Mouse (Mus musculus) heart, embryonic 13.5 days (tissue): ENCODE results near the gene Selplg. TPM values are rescaled to one million over a fixed set of nuclear protein-coding genes. Genes with fewer than 3 reads are reported as not detected.
"Not testable (repeated sequence)": the region's sequence is repeated elsewhere in the genome, so short reads cannot be mapped to it uniquely, and the experiment has no call there.

Experiments used
- ATAC-seq: fragments of 200-750 bp; cut with Nextera tagmentation; 2 replicates; pipeline ENCODE4 v1.8.0; 2017; ENCODE audit warnings: moderate TSS enrichment; ENCODE audit not compliant: insufficient number of reproducible peaks, low FRiP score, low TSS enrichment; ENCODE audit errors: extremely low read depth
- H3K27ac ChIP-seq: fragments of 300-500 bp; sonication (generic); replicated peaks from 2 replicates; pipeline ENCODE4 v1.5.1; 2015; ENCODE audit warnings: moderate library complexity, mild to moderate bottlenecking, inconsistent platforms
- H3K27me3 ChIP-seq: fragments of 300-500 bp; sonication (generic); replicated peaks from 2 replicates; pipeline ENCODE4 v1.6.1; 2015; ENCODE audit warnings: mild to moderate bottlenecking, inconsistent platforms
- H3K36me3 ChIP-seq: fragments of 300-500 bp; sonication (generic); 2 replicates; pipeline ENCODE4 v1.6.1; 2015; ENCODE audit warnings: mild to moderate bottlenecking, inconsistent platforms
- H3K4me1 ChIP-seq: fragments of 300-500 bp; sonication (generic); 2 replicates; pipeline ENCODE4 v1.6.1; 2015; ENCODE audit warnings: inconsistent platforms
- H3K4me2 ChIP-seq: fragments of 300-500 bp; sonication (generic); 2 replicates; pipeline ENCODE4 v1.6.1; 2015; ENCODE audit warnings: inconsistent platforms, mild to moderate bottlenecking, moderate library complexity
- H3K4me3 ChIP-seq: fragments of 300-500 bp; sonication (generic); 2 replicates; pipeline ENCODE4 v1.5.1; 2015; ENCODE audit warnings: moderate library complexity, mild to moderate bottlenecking, inconsistent platforms
- H3K9ac ChIP-seq: fragments of 300-500 bp; sonication (generic); 2 replicates; pipeline ENCODE4 v1.6.1; 2015; ENCODE audit warnings: inconsistent platforms, mild to moderate bottlenecking, moderate library complexity
- H3K9me3 ChIP-seq: fragments of 300-500 bp; sonication (generic); 2 replicates; pipeline ENCODE4 v1.6.1; 2016; ENCODE audit warnings: inconsistent platforms
- WGBS: fragments of 180-500 bp; shearing (Covaris S2); methylation state at CpG from one replicate; pipeline ENCODE4 v1.1.7; 2015; ENCODE audit warnings: mixed read lengths; 5-methylcytosine and 5-hydroxymethylcytosine counted together
- polyA plus RNA-seq: library from polyadenylated mRNA; unstranded; fragments of >200 nt; fragmentation: Nextera tagmentation; extraction: Ambion mirVana; gene quantifications from 2 replicates; pipeline ENCODE4 v1.2.1, GENCODE M21; 2015

The Selplg gene
- polyA plus RNA-seq, 1 experiment from 2014 or later: 1.3 TPM

DNA sequence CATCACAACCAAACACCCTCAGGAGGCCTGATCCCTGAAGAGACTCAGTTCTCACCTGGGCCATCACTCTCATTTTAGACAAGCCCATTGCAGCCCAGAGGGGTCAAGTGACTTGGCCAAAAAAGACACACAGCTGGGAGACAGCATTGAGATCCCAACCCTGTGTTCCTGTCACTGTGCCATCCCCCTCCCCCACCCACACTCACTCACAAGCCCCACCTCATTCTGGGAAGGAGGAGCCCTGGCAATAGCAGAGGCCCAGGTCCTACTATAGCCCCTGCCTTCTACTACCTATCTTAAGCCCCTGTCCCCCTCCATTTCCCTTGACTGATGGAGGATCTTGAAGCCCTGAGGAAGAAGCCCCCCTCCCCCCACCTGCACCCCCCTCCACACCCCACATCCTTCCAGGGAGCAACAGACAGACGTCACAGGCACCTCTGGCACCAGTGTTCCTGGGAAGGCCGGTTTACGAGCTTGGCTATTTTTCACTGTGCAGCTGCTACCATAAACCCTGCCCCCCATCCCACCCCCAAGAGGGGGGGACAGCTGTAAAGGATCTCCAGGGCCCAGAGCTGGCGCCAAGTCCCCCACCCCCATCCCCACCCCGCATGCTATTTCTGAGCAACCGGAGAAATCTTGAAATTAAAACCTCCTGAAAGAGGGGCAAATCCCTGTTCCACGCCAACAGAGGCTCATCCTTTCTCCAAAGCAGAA, 43.2 kb downstream of the Selplg start:
- Histone ChIP-seq H3K36me3 (no peaks in the 10 kb centered on the region), H3K4me1 (peaks cover 29% of the 10 kb centered on the region), H3K27ac (peak overlapping the region; percentile 20; the same call in 1 of the 2 replicates), H3K4me3 (no peak overlapping the region), H3K4me2 (no peak overlapping the region), H3K9me3 (no peaks in the 10 kb centered on the region), H3K27me3 (peaks cover 6% of the 10 kb centered on the region; the same call in 1 of the 2 replicates), H3K9ac (peak overlapping the region; percentile 33; the same call in 1 of the 2 replicates)
- no peak for ATAC-seq
- WGBS: 37% methylated on average over 7 of the region's 7 CpGs

DNA sequence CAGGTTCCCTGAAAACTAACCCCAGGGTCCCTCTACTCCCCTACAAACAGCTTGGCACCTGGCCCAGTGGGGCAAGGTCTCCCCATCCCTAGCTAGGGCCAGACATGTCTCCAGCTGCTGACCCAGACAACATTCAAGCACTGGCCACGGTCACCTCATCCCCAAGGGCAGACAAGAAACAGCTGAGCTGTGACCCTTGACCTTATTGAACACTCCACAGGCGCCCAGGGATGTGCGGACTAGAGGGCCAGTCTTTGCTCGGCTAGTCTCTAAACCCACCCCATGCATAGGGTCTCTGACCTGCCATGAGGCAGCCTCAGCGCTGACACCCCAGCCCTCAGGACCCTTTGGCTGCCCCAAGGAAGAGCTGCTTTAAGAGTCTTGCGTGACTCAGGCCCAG, 43.8 kb downstream of the Selplg start:
- H3K36me3 ChIP-seq: no peaks in the 10 kb centered on the region
- no peak for ATAC-seq
- no peak overlapping the region for H3K4me3 ChIP-seq
- H3K4me2 ChIP-seq: no peak overlapping the region
- WGBS: 50% methylated on average over 6 of the region's 6 CpGs
- H3K27me3 ChIP-seq: peaks cover 6% of the 10 kb centered on the region; the same call in 1 of the 2 replicates
- peaks cover 34% of the 10 kb centered on the region for H3K4me1 ChIP-seq
- H3K9ac ChIP-seq: no peak overlapping the region
- no peaks in the 10 kb centered on the region for H3K9me3 ChIP-seq
- 0 out of 2 replicates have a peak overlapping the region, but pooled peaks have one; percentile 12 for H3K27ac ChIP-seq

DNA sequence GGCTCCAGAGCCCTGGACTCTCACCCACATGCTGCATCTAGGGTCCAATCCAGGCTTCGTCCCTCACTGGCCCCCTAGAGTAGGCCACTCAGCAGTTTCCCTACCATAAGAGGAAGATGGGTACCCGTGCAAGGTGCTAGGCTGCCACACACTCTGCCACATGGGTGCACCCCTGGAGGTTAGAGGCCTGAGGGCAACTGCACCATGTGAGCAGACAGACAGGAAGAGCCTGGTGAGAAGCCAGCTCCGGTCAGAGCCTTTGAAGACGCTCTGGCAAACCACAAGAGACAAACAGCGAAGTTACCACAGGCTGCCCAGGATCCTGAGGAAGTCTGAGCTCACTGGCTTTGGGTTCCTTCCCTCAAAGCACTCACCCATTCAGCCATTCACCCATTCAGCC, 45.5 kb downstream of the Selplg start:
- Histone ChIP-seq H3K9me3 (no peaks in the 10 kb centered on the region), H3K4me1 (peaks cover 46% of the 10 kb centered on the region), H3K4me3 (no peak overlapping the region), H3K36me3 (no peaks in the 10 kb centered on the region), H3K27me3 (peaks cover 13% of the 10 kb centered on the region), H3K9ac (no peak overlapping the region), H3K4me2 (no peak overlapping the region), H3K27ac (no peak overlapping the region)
- 69% methylated on average over 5 of the region's 5 CpGs for WGBS
- no peak for ATAC-seq

DNA sequence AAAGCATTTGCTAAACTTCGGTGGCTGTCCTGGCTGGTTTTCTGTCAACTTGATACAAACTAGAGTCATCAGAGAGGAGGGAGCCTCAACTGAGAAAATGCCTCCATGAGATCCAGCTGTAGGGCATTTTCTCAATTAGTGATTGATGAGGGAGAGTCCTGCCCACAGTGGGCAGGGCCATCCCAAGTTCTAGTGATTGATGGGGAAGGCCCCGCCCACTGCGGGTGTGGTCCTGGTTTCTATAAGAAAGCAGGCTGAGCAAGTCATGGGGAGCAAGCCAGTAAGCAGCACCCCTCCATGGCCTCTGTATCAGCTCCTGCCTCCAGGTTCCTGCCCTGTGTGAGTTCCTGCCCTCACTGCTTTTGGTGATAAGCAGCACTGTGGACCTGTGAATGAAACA, 48.3 kb downstream of the Selplg start:
- peaks cover 26% of the 10 kb centered on the region for H3K4me1 ChIP-seq
- H3K9me3 ChIP-seq, H3K4me3 ChIP-seq, H3K36me3 ChIP-seq, ATAC-seq: not testable (repeated sequence)
- peak overlapping the region; percentile 34; the same call in 1 of the 2 replicates for H3K9ac ChIP-seq
- H3K27ac ChIP-seq: peak overlapping the region; percentile 61
- peaks cover 13% of the 10 kb centered on the region for H3K27me3 ChIP-seq
- 31% methylated on average over 3 of the region's 3 CpGs for WGBS
- peak overlapping the region; percentile 40 for H3K4me2 ChIP-seq

DNA sequence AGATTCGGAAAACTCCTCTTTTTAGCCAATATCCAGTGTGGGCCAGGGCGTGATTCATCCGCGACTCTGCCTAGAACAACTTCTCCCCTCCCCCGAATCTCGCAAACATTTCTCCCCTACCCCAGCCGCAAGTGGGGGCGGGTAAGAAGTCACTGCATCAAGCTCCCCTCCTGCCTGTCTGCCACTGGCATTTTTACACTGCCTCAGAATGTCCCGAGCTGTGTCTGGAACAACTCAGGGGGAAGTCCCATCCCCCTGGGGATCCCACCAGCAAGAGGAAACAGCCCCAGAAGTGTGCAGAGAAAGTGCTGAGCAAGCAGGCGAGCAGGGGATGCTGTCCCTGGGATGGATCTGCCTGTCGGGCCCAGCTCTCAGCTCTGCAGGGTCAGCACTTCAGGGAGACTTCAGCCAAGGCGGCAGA, 48.9 kb downstream of the Selplg start:
- H3K36me3 ChIP-seq: peaks cover 3% of the 10 kb centered on the region
- H3K4me1 ChIP-seq: peaks cover 21% of the 10 kb centered on the region
- H3K9me3 ChIP-seq: no peaks in the 10 kb centered on the region
- H3K4me3 ChIP-seq: no peak overlapping the region
- H3K9ac ChIP-seq: peak overlapping the region; percentile 34
- H3K4me2 ChIP-seq: peak overlapping the region; percentile 40
- ATAC-seq: no peak
- peak overlapping the region; percentile 61 for H3K27ac ChIP-seq
- peaks cover 13% of the 10 kb centered on the region for H3K27me3 ChIP-seq
- WGBS: 5% methylated on average over 12 of the region's 12 CpGs

DNA sequence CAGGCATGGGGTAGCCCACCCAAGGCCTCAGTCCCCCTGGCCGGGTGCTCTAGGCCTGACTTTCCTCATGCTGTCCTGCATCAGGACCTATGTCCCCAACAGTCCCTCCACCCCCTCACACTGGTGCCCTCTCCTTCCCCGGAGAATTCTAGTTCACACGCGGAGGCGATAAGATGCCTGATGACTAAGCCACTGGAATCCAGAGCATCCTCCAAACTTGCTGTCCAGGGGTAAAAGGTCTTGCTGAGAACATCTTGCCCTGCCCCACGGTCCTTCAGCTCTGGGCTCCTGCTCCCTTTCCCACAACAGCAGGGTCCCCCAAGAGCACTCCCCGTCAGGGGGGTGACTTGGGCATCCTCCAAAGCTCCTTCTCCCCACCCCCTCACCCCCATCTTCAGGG, 49.8 kb downstream of the Selplg start:
- Histone ChIP-seq H3K27ac (no peak overlapping the region), H3K9ac (no peak overlapping the region)
- WGBS: 46% methylated on average over 7 of the region's 7 CpGs

DNA sequence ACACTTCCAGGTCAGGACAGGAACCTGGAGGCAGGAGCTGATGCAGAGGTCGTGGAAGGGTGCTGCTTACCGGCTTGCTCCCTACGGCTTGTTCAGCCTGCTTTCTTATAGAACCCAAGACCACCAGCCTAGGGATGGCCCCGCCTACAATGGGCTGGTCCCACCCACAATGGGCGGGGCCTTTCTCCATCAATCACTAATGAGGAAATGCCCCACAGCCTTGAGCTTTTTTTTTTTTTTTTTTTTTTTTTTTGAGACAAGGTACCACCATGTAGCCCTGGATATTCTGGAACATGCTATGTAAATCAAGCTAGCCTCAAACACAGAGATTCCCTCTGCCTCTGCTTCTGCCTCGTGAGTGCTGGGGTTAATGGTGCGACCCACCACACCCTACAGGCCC, 50.6 kb downstream of the Selplg start:
- Histone ChIP-seq H3K4me3 (no peak overlapping the region), H3K36me3 (peaks cover 18% of the 10 kb centered on the region), H3K9ac (no peak overlapping the region), H3K9me3 (no peaks in the 10 kb centered on the region), H3K4me1 (peaks cover 18% of the 10 kb centered on the region), H3K4me2 (no peak overlapping the region), H3K27me3 (peaks cover 13% of the 10 kb centered on the region), H3K27ac (no peak overlapping the region)
- ATAC-seq: no peak
- 71% methylated on average over 7 of the region's 7 CpGs for WGBS

More for the DNA sequence above, 49.8 kb downstream of the Selplg start:
- H3K9me3 ChIP-seq: no peaks in the 10 kb centered on the region
- H3K4me2 ChIP-seq: no peak overlapping the region
- no peak for ATAC-seq
- H3K27me3 ChIP-seq: peaks cover 13% of the 10 kb centered on the region
- H3K4me1 ChIP-seq: peaks cover 18% of the 10 kb centered on the region
- peaks cover 11% of the 10 kb centered on the region for H3K36me3 ChIP-seq
- H3K4me3 ChIP-seq: no peak overlapping the region

DNA sequence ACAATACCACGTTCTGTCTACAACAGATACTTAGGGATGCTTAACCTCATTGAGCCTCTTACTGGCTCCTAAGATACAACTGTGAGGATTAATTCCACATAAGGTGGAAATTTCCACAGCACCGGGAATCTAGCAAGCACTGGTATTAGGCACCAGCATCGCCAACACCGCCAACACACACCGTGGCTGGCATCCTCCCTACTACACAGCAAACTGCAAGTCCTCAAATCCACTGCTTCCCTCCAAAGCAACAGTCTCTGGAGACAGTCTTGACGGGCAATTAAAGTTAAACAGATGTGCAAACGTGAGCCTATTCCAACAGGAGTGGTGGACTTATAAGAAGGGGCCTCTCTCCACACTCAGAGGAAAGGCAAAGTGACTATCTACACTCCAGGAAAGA, 51.2 kb downstream of the Selplg start:
- WGBS: 74% methylated on average over 7 of the region's 7 CpGs
- Histone ChIP-seq H3K4me2 (no peak overlapping the region), H3K9me3 (no peaks in the 10 kb centered on the region), H3K4me3 (no peak overlapping the region), H3K36me3 (peaks cover 24% of the 10 kb centered on the region), H3K9ac (no peak overlapping the region), H3K27ac (no peak overlapping the region), H3K27me3 (peaks cover 8% of the 10 kb centered on the region), H3K4me1 (peaks cover 18% of the 10 kb centered on the region)
- ATAC-seq: no peak

DNA sequence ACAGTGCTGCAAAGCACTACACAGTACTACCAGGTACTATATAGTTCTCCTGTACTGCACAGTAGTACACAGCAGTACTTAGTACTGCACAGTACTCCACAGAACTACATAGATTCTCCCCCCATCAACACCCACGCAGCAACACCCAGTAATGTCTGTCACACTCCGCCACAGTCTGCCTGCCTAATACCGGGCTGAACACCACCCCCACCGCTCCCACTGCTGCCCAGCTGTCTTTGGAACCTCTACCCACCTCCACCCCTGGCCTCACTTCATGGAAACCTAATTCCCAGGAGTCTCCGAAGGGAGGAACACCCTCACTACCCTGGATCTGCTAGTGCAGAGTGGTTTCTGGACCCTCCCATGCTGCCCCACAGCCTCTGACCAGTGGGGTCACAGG, 51.7 kb downstream of the Selplg start:
- H3K27ac ChIP-seq: no peak overlapping the region
- peaks cover 18% of the 10 kb centered on the region for H3K4me1 ChIP-seq
- H3K36me3 ChIP-seq: peaks cover 29% of the 10 kb centered on the region
- no peak overlapping the region for H3K4me3 ChIP-seq
- no peak for ATAC-seq
- H3K9me3 ChIP-seq: no peaks in the 10 kb centered on the region
- no peak overlapping the region for H3K4me2 ChIP-seq
- no peak overlapping the region for H3K9ac ChIP-seq
- peaks cover 7% of the 10 kb centered on the region for H3K27me3 ChIP-seq
- WGBS: 89% methylated on average over 5 of the region's 5 CpGs

DNA sequence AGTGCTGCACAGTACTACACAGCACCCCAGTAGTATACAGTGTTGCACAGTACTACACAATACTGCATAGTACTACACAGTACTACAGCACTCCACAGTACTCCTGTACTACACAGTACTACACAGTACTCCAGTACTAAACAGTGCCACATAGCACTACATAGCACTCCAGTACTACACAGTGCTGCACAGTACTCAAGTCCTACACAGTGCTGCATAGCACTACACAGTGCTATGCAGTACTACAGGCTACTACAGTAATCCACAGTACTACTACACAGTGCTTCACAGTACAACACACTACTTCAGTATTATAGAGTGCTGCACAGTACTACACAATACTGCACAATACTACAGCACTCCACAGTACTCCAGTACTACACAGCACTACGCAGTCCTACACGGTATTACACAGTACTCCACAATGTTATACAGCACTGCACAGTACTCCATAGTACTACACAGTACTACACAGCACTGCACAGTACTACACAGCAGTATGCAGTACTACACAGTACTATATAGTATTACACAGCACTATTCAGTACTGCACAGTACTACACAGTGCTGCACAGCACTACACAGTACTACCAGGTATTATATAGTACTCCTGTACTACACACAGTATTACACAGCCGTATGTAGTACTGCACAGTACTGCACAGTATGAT, 52.2 kb downstream of the Selplg start:
- Histone ChIP-seq H3K4me3 (no peak overlapping the region), H3K27ac (no peak overlapping the region), H3K36me3 (peaks cover 35% of the 10 kb centered on the region), H3K4me2 (no peak overlapping the region), H3K27me3 (peaks cover 7% of the 10 kb centered on the region), H3K9ac (no peak overlapping the region), H3K9me3 (no peaks in the 10 kb centered on the region), H3K4me1 (peaks cover 18% of the 10 kb centered on the region)
- WGBS: 92% methylated on average over 3 of the region's 3 CpGs
- no peak for ATAC-seq

DNA sequence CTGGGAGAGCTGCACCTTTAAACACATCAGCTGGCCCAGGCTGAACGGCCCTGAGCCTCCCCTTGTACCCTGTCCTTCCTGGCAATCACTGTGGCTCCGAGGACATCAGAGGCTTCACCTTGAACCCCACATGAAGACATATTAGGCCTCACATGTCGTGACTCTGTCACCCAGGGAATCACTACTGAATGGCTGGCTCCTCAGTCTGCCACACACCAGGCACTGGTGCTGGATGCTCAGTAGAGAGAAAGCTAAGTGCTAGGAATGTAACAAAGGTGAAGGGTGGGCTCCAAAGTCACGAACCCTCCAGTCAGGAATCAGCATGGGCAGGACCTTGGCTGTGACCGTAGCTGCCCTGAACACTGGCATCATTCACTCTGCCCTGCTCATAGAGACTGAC, 52.9 kb downstream of the Selplg start:
- ATAC-seq: no peak
- H3K27me3 ChIP-seq: peaks cover 7% of the 10 kb centered on the region
- H3K4me1 ChIP-seq: peaks cover 18% of the 10 kb centered on the region
- no peak overlapping the region for H3K27ac ChIP-seq
- 70% methylated on average over 5 of the region's 5 CpGs for WGBS
- H3K36me3 ChIP-seq: peaks cover 41% of the 10 kb centered on the region
- H3K9ac ChIP-seq: no peak overlapping the region
- no peak overlapping the region for H3K4me2 ChIP-seq
- H3K9me3 ChIP-seq: no peaks in the 10 kb centered on the region
- H3K4me3 ChIP-seq: no peak overlapping the region
